Mouse (Mus musculus) heart, postnatal 0 days (tissue): ENCODE measurements around the gene Ints6l.

Experiments used
- CTCF ChIP-seq: IDR thresholded peaks from 2 replicates; pipeline ENCODE4 v1.5.1; 2016; ENCODE audit warnings: antibody characterized with exemption, control low read depth, low read depth
- EP300 ChIP-seq: IDR thresholded peaks from 2 replicates; pipeline ENCODE4 v1.6.1; 2016; ENCODE audit warnings: antibody characterized with exemption, low read depth

GRCm38 (mm10) chrX:56462020-56462933 is 7.6 kb downstream of the Ints6l start:
- TF ChIP-seq CTCF (no peak), EP300 (no peak)
